ENCODE assay signal across 22 mouse cellular contexts in genomic region chr4:138538084-138538449, GRCm38 (mm10).
DNase-seq lines count a peak whose midpoint lies in the region; ATAC-seq lines count a peak whose summit lies in the region.
"Had no signal": no experiment of that assay in that cellular context is flagged by ENCODE, and none has a peak within 500 bp of the region (broad histone marks: within the 10 kb centered on the region; RNA-seq: fewer than 3 reads in every experiment).

No protein-coding gene starts in this region.

- peaks cover 18% of the 10 kb centered on the region for H3K4me1 ChIP-seq in hindbrain, embryonic 10.5 days (replicated peaks)
- H3K4me1 ChIP-seq in hindbrain, embryonic 11.5 days (replicated peaks; ENCODE audit: control insufficient read depth, insufficient read depth, low read length), result peaks cover 8% of the 10 kb centered on the region
- H3K4me1 ChIP-seq in forebrain, embryonic 14.5 days (ENCODE audit: control insufficient read depth, insufficient read depth, low read length), result peaks cover 30% of the 10 kb centered on the region
- peaks cover 16% of the 10 kb centered on the region for H3K4me1 ChIP-seq in hindbrain, embryonic 16.5 days (ENCODE audit: control insufficient read depth, insufficient read depth, low read depth, low read length)
- peaks cover 22% of the 10 kb centered on the region for H3K4me1 ChIP-seq in midbrain, embryonic 16.5 days (ENCODE audit: control insufficient read depth, insufficient read depth, low read length)
- H3K4me1 ChIP-seq: liver, embryonic 15.5 days; megakaryocyte, embryonic 14.5 days had no signal

- H3K4me2 ChIP-seq in hindbrain, embryonic 11.5 days (replicated peaks; ENCODE audit: low read depth, low read length), result no peak overlapping the region
- H3K4me2 ChIP-seq in forebrain, embryonic 14.5 days (ENCODE audit: low read length), result peak overlapping the region; percentile 24; the same call in 1 of the 2 replicates
- no peak overlapping the region for H3K4me2 ChIP-seq in hindbrain, embryonic 16.5 days (ENCODE audit: low read length)
- no peak overlapping the region for H3K4me2 ChIP-seq in midbrain, embryonic 16.5 days (ENCODE audit: low read length)
- H3K4me2 ChIP-seq: embryonic facial prominence, embryonic 15.5 days; liver, embryonic 15.5 days had no signal

- H3K36me3 ChIP-seq in hindbrain, embryonic 10.5 days, result no peaks in the 10 kb centered on the region
- no peaks in the 10 kb centered on the region for H3K36me3 ChIP-seq in hindbrain, embryonic 11.5 days (ENCODE audit: control insufficient read depth, insufficient read depth, low read length)
- no peaks in the 10 kb centered on the region for H3K36me3 ChIP-seq in forebrain, embryonic 14.5 days (ENCODE audit: control insufficient read depth, insufficient read depth, low read length)
- H3K36me3 ChIP-seq in hindbrain, embryonic 16.5 days (ENCODE audit: control insufficient read depth, insufficient read depth, low read length), result no peaks in the 10 kb centered on the region
- no peaks in the 10 kb centered on the region for H3K36me3 ChIP-seq in midbrain, embryonic 16.5 days (ENCODE audit: control insufficient read depth, insufficient read depth, low read length)
- H3K36me3 ChIP-seq: embryonic facial prominence, embryonic 15.5 days; liver, embryonic 15.5 days had no signal

- ATAC-seq in hindbrain, embryonic 11.5 days (ENCODE audit: low FRiP score), result no peak
- ATAC-seq in forebrain, embryonic 14.5 days, result peak; percentile 40; the same call in 1 of the 2 replicates
- no peak for ATAC-seq in hindbrain, embryonic 16.5 days
- ATAC-seq in midbrain, embryonic 16.5 days, result peak; percentile 59
- ATAC-seq: lung, postnatal 0 days; Patski had no signal

- H3K9ac ChIP-seq in hindbrain, embryonic 11.5 days (ENCODE audit: low read depth, low read length), result no peak overlapping the region
- H3K9ac ChIP-seq in forebrain, embryonic 14.5 days (ENCODE audit: low read length), result no peak overlapping the region
- H3K9ac ChIP-seq in hindbrain, embryonic 16.5 days (ENCODE audit: low read depth, low read length), result no peak overlapping the region
- H3K9ac ChIP-seq in midbrain, embryonic 16.5 days (ENCODE audit: low read depth, low read length), result peak overlapping the region; percentile 10; the same call in 1 of the 2 replicates
- H3K9ac ChIP-seq: embryonic facial prominence, embryonic 15.5 days; liver, embryonic 15.5 days had no signal

- H3K27me3 ChIP-seq in hindbrain, embryonic 10.5 days (ENCODE audit: insufficient read depth, poor library complexity, severe bottlenecking), result 0 out of 2 replicates have a peak, but pooled peaks cover 3% of the 10 kb centered on the region
- H3K27me3 ChIP-seq in hindbrain, embryonic 11.5 days (ENCODE audit: control insufficient read depth, insufficient read depth, low read length), result no peaks in the 10 kb centered on the region
- no peaks in the 10 kb centered on the region for H3K27me3 ChIP-seq in forebrain, embryonic 14.5 days (replicated peaks; ENCODE audit: control insufficient read depth, insufficient read depth, low read length)
- no peaks in the 10 kb centered on the region for H3K27me3 ChIP-seq in hindbrain, embryonic 16.5 days (replicated peaks; ENCODE audit: control insufficient read depth, insufficient read depth, low read length)
- H3K27me3 ChIP-seq in midbrain, embryonic 16.5 days (ENCODE audit: control insufficient read depth, insufficient read depth, low read depth, low read length), result no peaks in the 10 kb centered on the region
- H3K27me3 ChIP-seq: embryonic facial prominence, embryonic 15.5 days; liver, embryonic 15.5 days; Patski had no signal

- no peak for DNase-seq in hindbrain, embryonic 10.5 days (ENCODE audit: low spot score)
- no peak for DNase-seq in hindbrain, embryonic 11.5 days (ENCODE audit: low spot score)
- peak; percentile 68 for DNase-seq in forebrain, embryonic 14.5 days (ENCODE audit: low spot score)
- no peak for DNase-seq in testis, postnatal 10 days (ENCODE audit: low spot score)
- DNase-seq in Muller cell, postnatal 12 days (ENCODE audit: inconsistent ontology term), result no peak
- no peak for DNase-seq in ovary, postnatal 10 days (ENCODE audit: low spot score)
- DNase-seq: adrenal gland, postnatal 25 days; cerebellum, adult 8-10 months; embryo, embryonic 11 days; gastrocnemius, postnatal 14 days; kidney, adult 2 months; kidney, postnatal 25 days; layer of hippocampus, adult 9-11 months; right cerebral cortex, postnatal 25 days had no signal

- 0 out of 2 replicates have a peak overlapping the region, but pooled peaks have one; percentile 26 for H3K27ac ChIP-seq in hindbrain, embryonic 10.5 days
- no peak overlapping the region for H3K27ac ChIP-seq in hindbrain, embryonic 11.5 days (ENCODE audit: low read depth, low read length)
- H3K27ac ChIP-seq in forebrain, embryonic 14.5 days (ENCODE audit: low read depth, low read length), result peak overlapping the region; percentile 89
- peak overlapping the region; percentile 59; the same call in 1 of the 2 replicates for H3K27ac ChIP-seq in hindbrain, embryonic 16.5 days (ENCODE audit: low read depth, low read length)
- H3K27ac ChIP-seq in midbrain, embryonic 16.5 days (ENCODE audit: low read length), result peak overlapping the region; percentile 86
- H3K27ac ChIP-seq: embryonic facial prominence, embryonic 15.5 days; liver, embryonic 15.5 days; stomach, postnatal 0 days had no signal

- no peak overlapping the region for H3K4me3 ChIP-seq in hindbrain, embryonic 10.5 days
- no peak overlapping the region for H3K4me3 ChIP-seq in hindbrain, embryonic 11.5 days (ENCODE audit: low read depth, low read length)
- no peak overlapping the region for H3K4me3 ChIP-seq in forebrain, embryonic 14.5 days (ENCODE audit: low read depth, low read length)
- no peak overlapping the region for H3K4me3 ChIP-seq in hindbrain, embryonic 16.5 days (ENCODE audit: low read length)
- no peak overlapping the region for H3K4me3 ChIP-seq in midbrain, embryonic 16.5 days (ENCODE audit: low read depth, low read length)
- H3K4me3 ChIP-seq: embryonic facial prominence, embryonic 15.5 days; liver, embryonic 15.5 days; megakaryocyte, embryonic 14.5 days had no signal

- whole genome bisulfite sequencing in hindbrain, embryonic 10.5 days, result 66% methylated on average over 4 of the region's 4 CpGs
- WGBS in hindbrain, embryonic 11.5 days, result 61% methylated on average over 4 of the region's 4 CpGs
- WGBS in forebrain, embryonic 14.5 days, result 29% methylated on average over 4 of the region's 4 CpGs
- WGBS in hindbrain, embryonic 16.5 days, result 37% methylated on average over 4 of the region's 4 CpGs
- WGBS in midbrain, embryonic 16.5 days, result 30% methylated on average over 4 of the region's 4 CpGs

- peaks cover 8% of the 10 kb centered on the region; the same call in 1 of the 2 replicates for H3K9me3 ChIP-seq in hindbrain, embryonic 10.5 days
- H3K9me3 ChIP-seq in hindbrain, embryonic 11.5 days (ENCODE audit: control insufficient read depth, low read length), result no peaks in the 10 kb centered on the region
- no peaks in the 10 kb centered on the region for H3K9me3 ChIP-seq in forebrain, embryonic 14.5 days (replicated peaks; ENCODE audit: control insufficient read depth, low read length)
- H3K9me3 ChIP-seq in hindbrain, embryonic 16.5 days (ENCODE audit: control insufficient read depth, low read length), result no peaks in the 10 kb centered on the region
- H3K9me3 ChIP-seq in midbrain, embryonic 16.5 days (replicated peaks; ENCODE audit: control insufficient read depth, low read length, poor library complexity, severe bottlenecking), result no peaks in the 10 kb centered on the region
- H3K9me3 ChIP-seq: embryonic facial prominence, embryonic 15.5 days; liver, embryonic 15.5 days had no signal

Comparison
In these comparisons a context has a peak if more than half of its experiments do, and no peak if none do; other contexts are left out.
1. ATAC-seq: peak in forebrain, embryonic 14.5 days (single experiment) and midbrain, embryonic 16.5 days (single experiment); none in hindbrain, embryonic 11.5 days (single experiment) and hindbrain, embryonic 16.5 days (single experiment).